Mouse (Mus musculus) effector memory CD4-positive, alpha-beta T cell, adult 7 months (primary cell): ENCODE measurements around the gene Klhl32. TPM values are rescaled to one million over a fixed set of nuclear protein-coding genes. Genes with fewer than 3 reads are reported as not detected.

Experiments
- polyA plus RNA-seq: library from polyadenylated mRNA; unstranded; fragments of 100-300 nt; shearing (Covaris generic); gene quantifications from one replicate; pipeline ENCODE4 v1.2.1, GENCODE M21; 2017

The Klhl32 gene
- polyA plus RNA-seq = 0.48 TPM

GRCm38 (mm10) chr4:24850401-24851325 is at the start of gene Klhl32:
Klhl32 (minus strand) TSS chr4:24851124.

GRCm38 (mm10) chr4:24897851-24898515 is 47.1 kb upstream of the Klhl32 start, which contains the start of gene Ndufaf4:
Ndufaf4 (plus strand) TSS chr4:24898083.

Other genes starting within 250 kb of the Klhl32 start
- gene Ndufaf4, start 47.0 kb upstream of the Klhl32 start, polyA plus RNA-seq = 25.4 TPM
- 0.52 TPM for gene Gpr63, start 115.3 kb upstream of the Klhl32 start, polyA plus RNA-seq